Comparison of ENCODE assay signal across 8 mouse cellular contexts in the genomic region with DNA sequence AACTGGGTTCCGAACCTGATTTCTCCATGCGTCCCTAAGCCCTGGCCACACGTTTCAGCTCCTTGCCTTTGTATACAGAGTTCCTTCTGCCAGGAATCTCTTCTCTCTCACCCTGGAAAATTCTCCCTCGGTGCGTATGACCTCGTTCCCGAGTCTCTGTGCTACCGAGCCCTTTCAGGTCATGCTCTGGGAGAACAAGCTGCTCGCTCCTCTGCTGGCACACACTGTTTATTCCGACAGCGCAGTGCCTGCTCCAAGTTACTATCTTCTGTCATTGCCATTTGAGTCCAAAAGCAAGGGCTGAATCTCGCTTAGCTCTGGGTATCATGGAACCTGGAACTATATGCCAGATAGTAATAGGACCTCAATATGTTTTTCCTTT. TPM values are rescaled to one million over a fixed set of nuclear protein-coding genes. Genes with fewer than 3 reads are reported as not detected.
DNase-seq lines count a peak whose midpoint lies in the region; ATAC-seq lines count a peak whose summit lies in the region.

No protein-coding gene starts in this region.

- H3K27me3 ChIP-seq in hindbrain, embryonic 13.5 days: no peaks in the 10 kb centered on the region

- no peak overlapping the region for H3K27ac ChIP-seq in hindbrain, embryonic 13.5 days

- H3K4me1 ChIP-seq in hindbrain, embryonic 13.5 days (replicated peaks): no peaks in the 10 kb centered on the region

- no peak overlapping the region for H3K4me3 ChIP-seq in hindbrain, embryonic 13.5 days

- DNase-seq in left cerebral cortex, postnatal 4 days: peak; percentile 12
- DNase-seq in left cerebral cortex, postnatal 10 days (ENCODE audit: extremely low spot score in 1 of 2, low spot score in 2 of 2): no peak
- peak; percentile 43 to 46 for DNase-seq in cerebellum, postnatal 36 days
- peak; percentile 36 for DNase-seq in heart, postnatal 4 days
- peak; percentile 47 for DNase-seq in ovary, postnatal 36 days (ENCODE audit: low spot score)
- no peak for DNase-seq in right cerebral cortex, adult 2 months (ENCODE audit: low spot score in 2 of 2)
- no peak for DNase-seq in left cerebral cortex, adult 18-20 months (ENCODE audit: low spot score in 2 of 2)

- H3K9ac ChIP-seq in hindbrain, embryonic 13.5 days: no peak overlapping the region

- no peak overlapping the region for H3K4me2 ChIP-seq in hindbrain, embryonic 13.5 days

- WGBS in hindbrain, embryonic 13.5 days: 75% methylated on average over 12 of the region's 12 CpGs

- no peak for ATAC-seq in hindbrain, embryonic 13.5 days (ENCODE audit: low FRiP score)

- no peaks in the 10 kb centered on the region for H3K9me3 ChIP-seq in hindbrain, embryonic 13.5 days

- intact Hi-C loops in left cerebral cortex, postnatal 4 days (cut with DNase I): no loop called here
- intact Hi-C loops in left cerebral cortex, postnatal 10 days (cut with DNase I): no loop called here

- H3K36me3 ChIP-seq in hindbrain, embryonic 13.5 days: no peaks in the 10 kb centered on the region

RNA-seq across cellular contexts. Expression of a gene that starts 31.4 kb away (rescaled TPM):
- 10 to 100 TPM; 53.5 to 61.5 TPM for total RNA-seq in left cerebral cortex, postnatal 4 days (2021)
- 10 to 100 TPM; 50.2 to 57.8 TPM for total RNA-seq in left cerebral cortex, postnatal 10 days (2021)
- total RNA-seq in heart, postnatal 4 days (2021): 10 to 100 TPM; 24.6 to 25.1 TPM
- 10 to 100 TPM; 42.5 to 42.6 TPM for total RNA-seq in left cerebral cortex, adult 18-20 months (2021)
- polyA plus RNA-seq in hindbrain, embryonic 13.5 days (2015; fragmentation: Nextera tagmentation; extraction: Ambion mirVana): 54.6 and 58.6 TPM in 2 replicates

RNA-seq across cellular contexts. Expression of a gene that starts 31.5 kb away (rescaled TPM):
- total RNA-seq in left cerebral cortex, postnatal 4 days (2021): 100 to 1,000 TPM; 291 to 345 TPM
- 100 to 1,000 TPM; 193 to 198 TPM for total RNA-seq in left cerebral cortex, postnatal 10 days (2021)
- total RNA-seq in heart, postnatal 4 days (2021): 100 to 1,000 TPM; 236 to 264 TPM
- 100 to 1,000 TPM; 128 to 136 TPM for total RNA-seq in left cerebral cortex, adult 18-20 months (2021)
- 984 and 1,014 TPM in 2 replicates for polyA plus RNA-seq in hindbrain, embryonic 13.5 days (2015; fragmentation: Nextera tagmentation; extraction: Ambion mirVana)

Comparison
In these comparisons a context has a peak if more than half of its experiments do, and no peak if none do; other contexts are left out.
1. DNase-seq: peak in left cerebral cortex, postnatal 4 days (single experiment), cerebellum, postnatal 36 days (2 of 2), heart, postnatal 4 days (single experiment) and ovary, postnatal 36 days (single experiment); none in left cerebral cortex, postnatal 10 days (0 of 2), right cerebral cortex, adult 2 months (0 of 2) and left cerebral cortex, adult 18-20 months (0 of 2).